Mouse (Mus musculus) right cerebral cortex, adult 18-20 months (tissue): ENCODE measurements at regions not wholly inside any gene's neighbourhood (a gene's known extent, or its start where the extent isn't known, plus 50 kb on each side); places are given as distances from the start of the nearest gene placed in this dataset.

Experiments
- DNase-seq: peaks from one replicate; pipeline ENCODE4 v3.0.0; 2022; ENCODE audit warnings: mixed read lengths

GRCm38 (mm10) chr5:119588340-119589272 lies 81.9 kb upstream of the Tbx3 start:
- DNase-seq = no peak

GRCm38 (mm10) chr5:119591271-119591670 lies 79.2 kb upstream of the Tbx3 start:
- DNase-seq = no peak

GRCm38 (mm10) chr5:119592891-119593290 lies 77.6 kb upstream of the Tbx3 start:
- no peak for DNase-seq

- DNase-seq = no peak
These were observed 75.9 kb upstream of the Tbx3 start for GRCm38 (mm10) chr5:119594541-119594940.

GRCm38 (mm10) chr5:119596295-119596993 lies 74.0 kb upstream of the Tbx3 start:
- no peak for DNase-seq

- DNase-seq = no peak
These were observed 73.5 kb upstream of the Tbx3 start for GRCm38 (mm10) chr5:119596994-119597391.

- no peak for DNase-seq
These were observed 72.9 kb upstream of the Tbx3 start for GRCm38 (mm10) chr5:119597530-119597929.

GRCm38 (mm10) chr5:119598166-119598565 lies 72.3 kb upstream of the Tbx3 start:
- no peak for DNase-seq

- no peak for DNase-seq
These were observed 69.1 kb upstream of the Tbx3 start for GRCm38 (mm10) chr5:119601390-119601789.

- DNase-seq = no peak
These were observed 68.5 kb upstream of the Tbx3 start for GRCm38 (mm10) chr5:119602001-119602400.

GRCm38 (mm10) chr5:119605444-119605843 lies 65.0 kb upstream of the Tbx3 start:
- no peak for DNase-seq

- no peak for DNase-seq
These were observed 57.1 kb upstream of the Tbx3 start for GRCm38 (mm10) chr5:119613413-119613812.

- no peak for DNase-seq
These were observed 56.3 kb upstream of the Tbx3 start for GRCm38 (mm10) chr5:119613981-119614770.

- no peak for DNase-seq
These were observed 54.8 kb upstream of the Tbx3 start for GRCm38 (mm10) chr5:119615681-119616080.

GRCm38 (mm10) chr5:119617856-119618255 lies 52.6 kb upstream of the Tbx3 start:
- no peak for DNase-seq

GRCm38 (mm10) chr5:119619906-119620305 lies 50.6 kb upstream of the Tbx3 start:
- DNase-seq = no peak
